Mouse (Mus musculus) kidney, adult 2 months (tissue): Measurements from ENCODE around the gene Cela1.

Experiments used
- CTCF ChIP-seq: fragments of 200-500 bp; conservative IDR thresholded peaks from 2 replicates; pipeline ENCODE4 v1.5.1; 2011; ENCODE audit warnings: low read depth, mild to moderate bottlenecking, control low read depth, low read length, moderate library complexity, mixed read lengths; ENCODE audit not compliant: insufficient read depth, insufficient read length
- POLR2A ChIP-seq: fragments of 200-500 bp; IDR thresholded peaks from one replicate; pipeline ENCODE4 v1.6.1; 2011; ENCODE audit warnings: low read depth, low read length, control low read depth

DNA sequence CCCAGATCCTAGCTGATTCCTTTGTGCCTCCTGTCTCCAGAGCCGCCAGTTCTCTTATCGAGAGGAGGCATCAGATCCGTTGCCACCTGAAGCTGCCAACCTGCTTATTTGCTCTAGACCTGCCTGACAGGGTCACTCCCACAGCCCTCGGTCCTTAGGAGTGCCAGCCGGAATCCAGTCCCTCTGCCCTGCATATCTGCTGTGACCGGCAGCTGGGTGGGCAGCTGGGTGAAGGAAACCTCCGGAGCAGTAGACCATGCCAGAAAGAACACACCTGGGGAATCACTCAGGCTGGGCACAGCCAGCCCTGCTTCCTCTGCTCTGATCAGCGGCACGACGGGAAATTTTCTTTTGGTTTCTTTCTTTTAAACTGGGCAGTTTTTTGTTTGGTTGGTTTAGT lies 54.4 kb downstream of the Cela1 start:
- TF ChIP-seq CTCF (no peak), POLR2A (no peak)
